Mouse (Mus musculus) midbrain, embryonic 12.5 days (tissue): ENCODE measurements around the gene Arid4a. TPM values are rescaled to one million over a fixed set of nuclear protein-coding genes. Genes with fewer than 3 reads are reported as not detected.
"Not testable (repeated sequence)": the region's sequence is repeated elsewhere in the genome, so short reads cannot be mapped to it uniquely, and the experiment has no call there.

Experiments
- ATAC-seq: fragments of 200-750 bp; cut with Nextera tagmentation; 2 replicates; pipeline ENCODE4 v1.8.0; 2017; ENCODE audit warnings: low read depth, moderate TSS enrichment, moderate library complexity; ENCODE audit not compliant: low FRiP score
- H3K27ac ChIP-seq: fragments of 300-500 bp; sonication (generic); replicated peaks from 2 replicates; pipeline ENCODE4 v1.5.1; 2016; ENCODE audit warnings: mild to moderate bottlenecking
- H3K27me3 ChIP-seq: fragments of 300-500 bp; sonication (generic); 2 replicates; pipeline ENCODE4 v1.6.1; 2016; ENCODE audit warnings: mild to moderate bottlenecking
- H3K36me3 ChIP-seq: fragments of 300-500 bp; sonication (generic); 2 replicates; pipeline ENCODE4 v1.6.1; 2016
- H3K4me1 ChIP-seq: fragments of 300-500 bp; sonication (generic); 2 replicates; pipeline ENCODE4 v1.6.1; 2016
- H3K4me2 ChIP-seq: fragments of 300-500 bp; sonication (generic); replicated peaks from 2 replicates; pipeline ENCODE4 v1.6.1; 2016; ENCODE audit warnings: mild to moderate bottlenecking, moderate library complexity
- H3K4me3 ChIP-seq: fragments of 300-500 bp; sonication (generic); 2 replicates; pipeline ENCODE4 v1.5.1; 2016; ENCODE audit warnings: mild to moderate bottlenecking
- H3K9ac ChIP-seq: fragments of 300-500 bp; sonication (generic); replicated peaks from 2 replicates; pipeline ENCODE4 v1.6.1; 2016; ENCODE audit warnings: mild to moderate bottlenecking, moderate library complexity
- H3K9me3 ChIP-seq: fragments of 300-500 bp; sonication (generic); 2 replicates; pipeline ENCODE4 v1.6.1; 2016; ENCODE audit warnings: mild to moderate bottlenecking
- whole genome bisulfite sequencing: fragments of 180-500 bp; shearing (Covaris S2); methylation state at CpG from one replicate; pipeline ENCODE4 v1.1.7; 2016; 5-methylcytosine and 5-hydroxymethylcytosine counted together
- polyA plus RNA-seq: library from polyadenylated mRNA; unstranded; fragments of >200 nt; fragmentation: Nextera tagmentation; extraction: Ambion mirVana; gene quantifications from 2 replicates; pipeline ENCODE4 v1.2.1, GENCODE M21; 2016

Gene Arid4a
- polyA plus RNA-seq, 1 experiment from 2014 or later: 37.1 TPM

- 97% methylated on average over 4 of the region's 4 CpGs for WGBS
- Histone ChIP-seq H3K4me2 (no peak overlapping the region), H3K4me1 (no peaks in the 10 kb centered on the region), H3K4me3 (no peak overlapping the region), H3K27ac (no peak overlapping the region), H3K9me3 (no peaks in the 10 kb centered on the region), H3K36me3 (peaks cover 89% of the 10 kb centered on the region), H3K27me3 (no peaks in the 10 kb centered on the region), H3K9ac (no peak overlapping the region)
- no peak for ATAC-seq
Measured at GRCm38 (mm10) chr12:71072048-71072447, 56.3 kb downstream of the Arid4a start.

GRCm38 (mm10) chr12:71073113-71073730, 57.4 kb downstream of the Arid4a start:
- H3K36me3 ChIP-seq: peaks cover 78% of the 10 kb centered on the region
- no peaks in the 10 kb centered on the region for H3K9me3 ChIP-seq
- no peaks in the 10 kb centered on the region for H3K4me1 ChIP-seq
- no peak overlapping the region for H3K9ac ChIP-seq
- no peaks in the 10 kb centered on the region for H3K27me3 ChIP-seq
- no peak overlapping the region for H3K4me3 ChIP-seq
- no peak overlapping the region for H3K4me2 ChIP-seq
- H3K27ac ChIP-seq: no peak overlapping the region
- ATAC-seq: peak; percentile 52; the same call in 1 of the 2 replicates
- WGBS: 70% methylated on average over 12 of the region's 12 CpGs

DNA sequence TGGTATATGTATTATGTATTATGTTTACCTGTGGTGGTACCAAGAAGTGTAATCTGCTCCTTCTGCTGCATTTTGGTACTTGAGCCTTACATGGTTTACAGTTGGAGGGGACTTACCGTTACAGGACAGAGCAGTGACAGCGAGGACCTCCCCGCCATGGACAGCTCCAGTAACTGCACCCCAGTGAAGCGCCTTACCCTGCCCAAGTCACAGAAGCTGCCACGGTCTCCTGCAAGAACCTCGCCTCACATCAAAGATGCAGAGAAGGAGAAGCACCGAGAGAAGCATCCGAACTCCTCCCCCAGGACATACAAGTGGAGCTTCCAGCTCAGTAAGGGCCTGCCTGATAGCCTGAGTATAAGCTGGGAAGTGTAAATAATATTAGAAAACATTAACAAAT, 70.5 kb downstream of the Arid4a start:
- no peak for ATAC-seq
- Histone ChIP-seq H3K36me3 (peaks cover 18% of the 10 kb centered on the region), H3K9me3 (no peaks in the 10 kb centered on the region), H3K4me3 (no peak overlapping the region), H3K9ac (no peak overlapping the region), H3K27me3 (no peaks in the 10 kb centered on the region), H3K4me2 (no peak overlapping the region), H3K4me1 (no peaks in the 10 kb centered on the region), H3K27ac (no peak overlapping the region)
- 94% methylated on average over 8 of the region's 8 CpGs for WGBS

DNA sequence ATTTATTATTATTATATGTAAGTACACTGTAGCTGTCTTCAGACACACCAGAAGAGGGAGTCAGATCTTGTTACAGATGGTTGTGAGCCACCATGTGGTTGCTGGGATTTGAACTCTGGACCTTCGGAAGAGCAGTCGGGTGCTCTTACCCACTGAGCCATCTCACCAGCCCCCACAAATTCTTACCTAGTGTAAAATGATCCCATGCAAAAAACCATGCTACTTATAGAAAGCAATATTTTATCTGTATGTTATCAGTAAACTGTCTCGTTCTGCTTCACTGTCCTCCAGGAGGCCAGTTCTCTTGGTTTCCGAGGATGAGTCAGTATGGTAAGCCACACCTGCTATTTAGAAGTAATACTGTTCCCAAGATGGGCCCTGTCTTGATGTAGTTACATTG, 88.5 kb downstream of the Arid4a start:
- H3K9ac ChIP-seq, ATAC-seq, H3K9me3 ChIP-seq, H3K4me1 ChIP-seq, H3K4me3 ChIP-seq, H3K4me2 ChIP-seq, H3K36me3 ChIP-seq, H3K27ac ChIP-seq, H3K27me3 ChIP-seq: not testable (repeated sequence)
- WGBS: 97% methylated on average over 4 of the region's 4 CpGs

GRCm38 (mm10) chr12:71107216-71107771, 91.5 kb downstream of the Arid4a start:
- 81% methylated on average over 6 of the region's 6 CpGs for WGBS
- peaks cover 7% of the 10 kb centered on the region for H3K27me3 ChIP-seq

DNA sequence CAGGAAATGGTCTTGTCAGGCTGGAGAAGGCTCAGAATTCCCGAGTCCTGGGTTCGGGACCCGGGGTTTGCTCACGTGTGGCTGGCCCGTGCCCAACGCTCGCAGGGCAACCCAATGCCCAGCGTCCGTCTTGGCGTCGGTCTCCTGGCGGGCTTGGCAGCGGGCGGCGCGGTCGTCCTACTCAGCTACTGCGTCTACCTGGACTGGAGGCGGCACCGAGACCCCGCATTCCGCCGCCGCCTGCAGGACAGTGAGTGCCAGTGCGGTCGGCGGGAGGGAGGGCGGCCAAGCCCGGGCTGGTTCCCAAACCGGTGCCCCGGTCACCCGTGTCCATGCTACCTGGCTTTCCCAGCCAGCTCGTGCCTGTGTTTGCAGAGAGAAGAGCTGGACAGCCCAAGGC, 95.5 kb downstream of the Arid4a start, which contains the start of gene Tomm20l:
Gene Tomm20l (plus strand): TSS at position 98 of the 400 bp plus-strand sequence.
- Histone ChIP-seq H3K9me3 (no peaks in the 10 kb centered on the region), H3K9ac (no peak within 1 kb of the TSS), H3K4me1 (peaks cover 11% of the 10 kb centered on the region), H3K27me3 (peaks cover 7% of the 10 kb centered on the region), H3K36me3 (no peaks in the 10 kb centered on the region), H3K4me2 (peak within 1 kb of the TSS; percentile 48), H3K4me3 (peak within 1 kb of the TSS; percentile 20; the same call in 1 of the 2 replicates), H3K27ac (no peak within 1 kb of the TSS)
- 7% methylated on average over 33 of the region's 33 CpGs for WGBS
- 0 out of 2 replicates have a peak, but pooled peaks have one; percentile 34 for ATAC-seq

More at GRCm38 (mm10) chr12:71107216-71107771, 91.5 kb downstream of the Arid4a start:
- Histone ChIP-seq H3K4me3 (no peak overlapping the region), H3K4me2 (no peak overlapping the region), H3K36me3 (no peaks in the 10 kb centered on the region), H3K9ac (no peak overlapping the region), H3K4me1 (peaks cover 4% of the 10 kb centered on the region; the same call in 1 of the 2 replicates), H3K9me3 (no peaks in the 10 kb centered on the region), H3K27ac (no peak overlapping the region)
- ATAC-seq: no peak

- Histone ChIP-seq H3K27me3 (peaks cover 7% of the 10 kb centered on the region), H3K36me3 (no peaks in the 10 kb centered on the region), H3K4me2 (no peak overlapping the region), H3K9ac (no peak overlapping the region), H3K9me3 (no peaks in the 10 kb centered on the region), H3K27ac (no peak overlapping the region), H3K4me3 (no peak overlapping the region), H3K4me1 (peaks cover 11% of the 10 kb centered on the region)
- 89% methylated on average over 10 of the region's 10 CpGs for WGBS
- no peak for ATAC-seq
Measured at GRCm38 (mm10) chr12:71113074-71113473, 97.3 kb downstream of the Arid4a start.

DNA sequence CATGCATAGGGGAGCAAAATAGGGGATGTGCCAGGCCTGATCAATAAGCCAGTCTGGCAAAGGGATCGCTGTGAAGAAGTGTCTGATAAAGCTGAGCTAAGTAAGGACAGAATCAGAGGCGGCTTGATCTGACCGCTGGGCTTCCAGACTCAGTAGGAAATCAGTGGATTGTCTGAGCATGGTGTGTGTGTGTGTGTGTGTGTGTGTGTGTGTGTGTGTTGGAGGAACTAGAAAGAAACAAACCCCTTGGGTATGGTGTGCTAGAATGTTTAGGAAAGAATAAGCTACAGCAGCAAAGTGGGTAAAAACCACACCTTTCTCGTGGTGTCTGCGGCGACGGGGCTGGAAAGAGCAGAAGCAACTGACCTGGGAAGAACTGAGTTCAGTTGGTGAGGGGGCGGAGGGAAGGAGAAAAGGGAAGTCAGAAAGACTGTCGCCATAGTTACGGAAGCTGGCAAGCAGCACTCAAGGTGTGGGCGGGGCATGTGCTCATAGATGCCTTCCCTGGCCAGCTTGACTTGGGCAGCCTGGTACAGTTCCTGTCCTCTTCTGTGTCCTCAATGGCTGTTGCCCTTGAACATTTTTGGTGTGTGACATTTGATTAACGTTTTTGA, 98.0 kb downstream of the Arid4a start:
- ATAC-seq: peak; percentile 23; the same call in 1 of the 2 replicates
- Histone ChIP-seq H3K9me3 (no peaks in the 10 kb centered on the region), H3K27me3 (peaks cover 7% of the 10 kb centered on the region), H3K4me1 (peaks cover 11% of the 10 kb centered on the region), H3K36me3 (no peaks in the 10 kb centered on the region), H3K4me2 (0 out of 2 replicates have a peak overlapping the region, but pooled peaks have one; percentile 12), H3K27ac (no peak overlapping the region), H3K9ac (no peak overlapping the region), H3K4me3 (no peak overlapping the region)
- WGBS: 28% methylated on average over 12 of the region's 12 CpGs

GRCm38 (mm10) chr12:71116411-71116810, 100.6 kb downstream of the Arid4a start:
- no peaks in the 10 kb centered on the region for H3K36me3 ChIP-seq
- H3K4me3 ChIP-seq: no peak overlapping the region
- ATAC-seq: no peak
- peaks cover 3% of the 10 kb centered on the region for H3K27me3 ChIP-seq
- H3K4me2 ChIP-seq: no peak overlapping the region
- no peak overlapping the region for H3K9ac ChIP-seq
- no peak overlapping the region for H3K27ac ChIP-seq
- 77% methylated on average over 5 of the region's 5 CpGs for WGBS
- peaks cover 9% of the 10 kb centered on the region for H3K4me1 ChIP-seq
- no peaks in the 10 kb centered on the region for H3K9me3 ChIP-seq

- WGBS: 95% methylated on average over 10 of the region's 10 CpGs
- H3K27ac ChIP-seq: no peak overlapping the region
- H3K4me2 ChIP-seq: no peak overlapping the region
- H3K4me1 ChIP-seq: no peaks in the 10 kb centered on the region
- H3K9me3 ChIP-seq: no peaks in the 10 kb centered on the region
- no peak for ATAC-seq
- no peaks in the 10 kb centered on the region for H3K27me3 ChIP-seq
- peaks cover 35% of the 10 kb centered on the region for H3K36me3 ChIP-seq
- H3K4me3 ChIP-seq: no peak overlapping the region
- no peak overlapping the region for H3K9ac ChIP-seq
Measured at GRCm38 (mm10) chr12:71122731-71123130, 106.9 kb downstream of the Arid4a start.

DNA sequence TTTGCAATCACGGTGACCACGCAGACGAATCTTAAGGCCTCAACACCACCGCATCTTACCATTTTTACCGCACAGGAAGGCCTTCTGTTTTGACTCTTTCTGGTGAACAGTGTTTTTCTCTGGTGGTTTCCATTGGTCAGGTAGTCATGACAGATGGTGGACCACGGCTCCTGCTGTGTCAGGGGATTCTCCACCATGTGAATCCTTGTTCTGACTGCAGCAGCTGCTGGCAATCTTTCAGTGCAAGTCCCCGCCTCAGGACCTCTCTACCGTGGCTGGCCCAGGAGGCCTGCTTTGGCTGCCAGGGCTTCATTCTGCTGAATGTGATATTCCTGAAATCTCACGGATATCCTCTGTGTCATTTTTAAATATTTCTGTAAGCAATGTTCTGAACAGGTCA, 107.5 kb downstream of the Arid4a start:
- ATAC-seq: no peak
- no peaks in the 10 kb centered on the region for H3K27me3 ChIP-seq
- H3K4me2 ChIP-seq: no peak overlapping the region
- H3K4me1 ChIP-seq: no peaks in the 10 kb centered on the region
- no peak overlapping the region for H3K9ac ChIP-seq
- WGBS: 93% methylated on average over 9 of the region's 9 CpGs
- H3K9me3 ChIP-seq: no peaks in the 10 kb centered on the region
- peaks cover 35% of the 10 kb centered on the region for H3K36me3 ChIP-seq
- no peak overlapping the region for H3K4me3 ChIP-seq
- no peak overlapping the region for H3K27ac ChIP-seq

- Histone ChIP-seq H3K4me1 (peaks cover 22% of the 10 kb centered on the region), H3K27ac (no peak overlapping the region), H3K4me3 (peak overlapping the region; percentile 87), H3K36me3 (peaks cover 30% of the 10 kb centered on the region), H3K9me3 (no peaks in the 10 kb centered on the region), H3K9ac (peak overlapping the region; percentile 11; the same call in 1 of the 2 replicates), H3K27me3 (no peaks in the 10 kb centered on the region), H3K4me2 (peak overlapping the region; percentile 88)
- ATAC-seq: no peak
- WGBS: 48% methylated on average over 5 of the region's 5 CpGs
Measured at GRCm38 (mm10) chr12:71135581-71135980, 119.8 kb downstream of the Arid4a start.
